Mouse (Mus musculus): ENCODE data around the gene Gm4924. TPM values are rescaled to one million over a fixed set of nuclear protein-coding genes. Genes with fewer than 3 reads are reported as not detected.

Gm4924 gene
- 0.15 TPM in 1 of 2 replicates, not detected in the other for polyA plus RNA-seq (2012; rRNA removed; ENCODE audit: low replicate concordance)

DNA sequence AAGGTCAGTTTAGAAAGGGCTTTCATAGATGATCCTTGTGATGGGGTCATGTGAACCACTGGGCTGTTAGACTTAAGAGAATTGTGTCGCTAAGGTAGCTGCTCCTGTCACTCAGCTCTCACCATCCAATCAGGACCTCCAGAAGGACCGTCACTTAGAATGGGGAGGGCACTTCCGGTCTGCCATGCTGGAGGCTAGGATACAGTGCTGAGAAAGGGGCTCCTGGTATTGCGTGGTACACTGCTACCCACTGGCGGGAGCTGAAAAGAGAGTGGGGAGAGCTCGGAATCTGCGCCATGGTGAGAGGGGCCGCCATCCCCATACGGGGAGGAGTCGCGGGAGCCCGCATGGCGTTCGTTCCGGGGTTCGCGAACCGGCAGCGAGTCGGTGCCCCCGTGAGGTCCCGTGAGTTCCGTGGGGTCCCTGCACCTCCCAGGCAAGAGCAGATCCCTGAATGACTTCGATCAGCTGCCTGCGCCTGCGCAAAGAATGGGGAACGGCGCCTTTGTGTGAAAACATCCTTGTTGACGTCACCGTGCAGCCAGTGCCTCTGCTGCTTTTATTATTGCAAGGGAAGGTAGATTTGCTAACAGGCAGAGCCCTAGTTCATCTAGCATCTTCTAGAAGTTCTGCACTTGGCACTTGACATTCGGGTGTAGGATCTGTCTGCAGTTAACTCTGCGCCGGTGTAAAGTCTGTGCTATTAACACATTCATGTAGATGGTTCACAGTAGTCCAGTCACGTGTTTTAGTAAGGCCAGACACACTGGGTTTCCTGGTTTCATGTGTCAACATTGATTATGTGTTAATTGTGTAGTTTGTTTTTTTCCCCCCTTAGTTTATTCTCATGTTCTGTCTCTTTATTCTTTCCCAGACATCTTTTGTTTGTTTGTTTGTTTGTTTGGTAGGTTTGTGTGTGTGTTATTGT, at the start of gene Gm4924:
Gene Gm4924 (plus strand): TSS at position 173 of the 928 bp plus-strand sequence.

DNA sequence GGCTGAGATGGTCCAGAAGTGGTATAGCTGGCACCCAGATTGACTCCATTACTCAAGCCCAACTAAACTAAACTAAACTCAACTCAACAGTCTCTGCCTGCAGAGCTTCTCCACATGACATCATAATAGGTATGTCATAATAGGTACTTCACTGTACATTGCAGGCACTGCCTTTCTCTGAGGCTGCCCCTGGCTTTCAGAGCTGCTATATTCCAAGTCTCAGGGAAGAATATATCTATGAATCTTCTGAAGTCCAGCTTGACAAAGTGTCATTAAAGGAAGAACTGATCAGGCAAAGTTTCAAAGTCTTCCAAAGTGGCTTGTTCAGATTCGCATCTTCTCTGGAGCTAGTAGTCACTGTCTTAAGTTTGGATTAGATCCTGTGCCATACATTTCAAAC, 37.6 kb upstream of the Gm4924 start, which contains the start of gene 4932415D10Rik:
Gene 4932415D10Rik (minus strand): TSS at position 101 of the 400 bp plus-strand sequence.

Other genes starting within 250 kb of the Gm4924 start
- 0.05 TPM in 2 replicates for gene AU041133, start 226.2 kb upstream of the Gm4924 start, polyA plus RNA-seq (2012; rRNA removed; ENCODE audit: low replicate concordance)
- gene Zfp938, start 113.0 kb upstream of the Gm4924 start, polyA plus RNA-seq (2012; rRNA removed; ENCODE audit: low replicate concordance): 0.19 TPM in 1 of 2 replicates, not detected in the other
- not detected in 2 replicates for gene 4932415D10Rik, start 37.7 kb upstream of the Gm4924 start, polyA plus RNA-seq (2012; rRNA removed; ENCODE audit: low replicate concordance)
- not detected in 2 replicates for gene Gm1553, start 138.4 kb downstream of the Gm4924 start, polyA plus RNA-seq (2012; rRNA removed; ENCODE audit: low replicate concordance)

Data from duodenum, adult 2 months (tissue).